Mouse (Mus musculus) erythroblast, embryonic 14.5 days (primary cell): ENCODE data around the gene Ttc39d. TPM values are rescaled to one million over a fixed set of nuclear protein-coding genes. Genes with fewer than 3 reads are reported as not detected.
"Not testable (repeated sequence)": the region's sequence is repeated elsewhere in the genome, so short reads cannot be mapped to it uniquely, and the experiment has no call there.

ENCODE experiments used
- H3K27me3 ChIP-seq: 2 replicates; pipeline ENCODE4 v1.6.1; 2012; ENCODE audit warnings: inconsistent platforms; ENCODE audit not compliant: control insufficient read depth
- H3K36me3 ChIP-seq: 2 replicates; pipeline ENCODE4 v1.6.1; 2012; ENCODE audit warnings: mild to moderate bottlenecking, inconsistent platforms; ENCODE audit not compliant: control insufficient read depth
- H3K4me1 ChIP-seq: 2 replicates; pipeline ENCODE4 v1.6.1; 2012; ENCODE audit warnings: inconsistent platforms; ENCODE audit not compliant: control insufficient read depth
- H3K4me3 ChIP-seq: replicated peaks from 2 replicates; pipeline ENCODE3; 2012; ENCODE audit warnings: moderate library complexity, mild to moderate bottlenecking, inconsistent platforms
- H3K9me3 ChIP-seq: 2 replicates; pipeline ENCODE4 v1.6.1; 2012; ENCODE audit warnings: low read length, inconsistent platforms, mixed read lengths; ENCODE audit not compliant: control insufficient read depth
- GATA1 ChIP-seq: IDR thresholded peaks from 2 replicates; pipeline ENCODE4 v1.6.1; 2012; ENCODE audit warnings: low read length, inconsistent platforms, mixed read lengths
- TAL1 ChIP-seq: IDR thresholded peaks from 3 replicates; pipeline ENCODE4 v1.6.1; 2012; ENCODE audit warnings: low read length, inconsistent platforms, mixed read lengths
- polyA plus RNA-seq: library from polyadenylated mRNA; stranded (reverse); fragments of >175 nt; gene quantifications from 2 replicates; pipeline ENCODE4 v1.2.3, GENCODE M21; 2012

Ttc39d gene
- polyA plus RNA-seq, 1 experiment: not detected

DNA sequence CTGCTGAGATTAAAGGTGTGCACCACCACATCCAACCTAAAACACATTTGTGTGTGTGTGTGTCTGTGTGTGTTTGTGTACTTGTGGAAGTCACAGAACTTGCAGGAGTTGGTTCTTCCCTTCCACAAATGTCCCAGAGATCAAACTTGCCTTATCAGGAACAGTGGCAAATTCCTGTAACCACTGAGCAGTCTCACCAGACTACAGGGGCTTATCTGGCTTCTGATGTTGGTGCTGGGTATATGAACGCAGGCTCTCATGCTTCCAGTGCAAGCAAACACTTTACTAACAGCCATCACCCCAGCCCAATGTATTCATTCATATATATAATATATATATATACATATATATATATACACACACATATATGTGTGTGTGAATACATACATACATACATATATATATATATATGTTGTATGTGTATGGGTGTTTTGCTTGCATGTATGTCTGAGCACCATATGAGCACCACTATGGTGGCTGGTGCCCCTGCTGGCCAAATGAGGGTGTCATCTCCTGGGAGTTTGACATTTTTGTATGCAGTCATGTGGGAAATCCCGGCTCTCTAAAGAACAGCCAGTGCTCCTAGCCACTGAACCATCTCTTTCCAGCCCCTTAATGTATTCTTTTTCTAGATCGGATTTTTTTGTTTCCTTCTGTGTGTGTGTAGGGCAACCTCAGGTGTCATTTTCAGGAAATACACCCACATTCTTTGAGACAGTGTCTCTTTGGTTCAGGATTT lies 14.8 kb downstream of the Ttc39d start:
- H3K9me3 ChIP-seq: no peaks in the 10 kb centered on the region
- peaks cover 2% of the 10 kb centered on the region; the same call in 1 of the 2 replicates for H3K36me3 ChIP-seq
- no peak for TF ChIP-seq TAL1
- TF ChIP-seq GATA1: no peak
- no peaks in the 10 kb centered on the region for H3K27me3 ChIP-seq
- H3K4me1 ChIP-seq: peaks cover 27% of the 10 kb centered on the region
- H3K4me3 ChIP-seq: no peak overlapping the region

DNA sequence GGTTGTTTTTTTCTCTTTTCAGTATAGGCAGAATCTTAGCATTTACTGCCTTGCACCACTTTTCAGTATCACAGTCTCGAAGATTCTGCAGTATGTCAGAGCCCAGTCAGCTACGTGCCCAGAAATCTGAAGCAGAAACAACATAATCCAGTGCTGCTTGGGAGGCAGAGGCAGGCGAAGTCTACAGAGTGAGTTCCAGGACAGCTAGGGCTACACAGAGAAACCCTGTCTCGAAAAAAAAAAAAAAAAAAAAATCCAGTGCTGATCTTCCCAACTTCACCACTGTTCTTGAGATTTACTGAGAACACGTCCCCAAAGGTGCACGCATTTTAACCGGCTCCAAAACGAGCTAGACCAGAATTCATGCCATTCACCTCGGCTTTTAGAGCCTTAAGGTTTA lies 16.6 kb downstream of the Ttc39d start:
- TF ChIP-seq TAL1 (no peak), GATA1 (no peak)
- Histone ChIP-seq H3K27me3 (no peaks in the 10 kb centered on the region), H3K36me3 (peaks cover 11% of the 10 kb centered on the region), H3K4me3 (peak overlapping the region; percentile 76), H3K9me3 (no peaks in the 10 kb centered on the region), H3K4me1 (peaks cover 27% of the 10 kb centered on the region)

DNA sequence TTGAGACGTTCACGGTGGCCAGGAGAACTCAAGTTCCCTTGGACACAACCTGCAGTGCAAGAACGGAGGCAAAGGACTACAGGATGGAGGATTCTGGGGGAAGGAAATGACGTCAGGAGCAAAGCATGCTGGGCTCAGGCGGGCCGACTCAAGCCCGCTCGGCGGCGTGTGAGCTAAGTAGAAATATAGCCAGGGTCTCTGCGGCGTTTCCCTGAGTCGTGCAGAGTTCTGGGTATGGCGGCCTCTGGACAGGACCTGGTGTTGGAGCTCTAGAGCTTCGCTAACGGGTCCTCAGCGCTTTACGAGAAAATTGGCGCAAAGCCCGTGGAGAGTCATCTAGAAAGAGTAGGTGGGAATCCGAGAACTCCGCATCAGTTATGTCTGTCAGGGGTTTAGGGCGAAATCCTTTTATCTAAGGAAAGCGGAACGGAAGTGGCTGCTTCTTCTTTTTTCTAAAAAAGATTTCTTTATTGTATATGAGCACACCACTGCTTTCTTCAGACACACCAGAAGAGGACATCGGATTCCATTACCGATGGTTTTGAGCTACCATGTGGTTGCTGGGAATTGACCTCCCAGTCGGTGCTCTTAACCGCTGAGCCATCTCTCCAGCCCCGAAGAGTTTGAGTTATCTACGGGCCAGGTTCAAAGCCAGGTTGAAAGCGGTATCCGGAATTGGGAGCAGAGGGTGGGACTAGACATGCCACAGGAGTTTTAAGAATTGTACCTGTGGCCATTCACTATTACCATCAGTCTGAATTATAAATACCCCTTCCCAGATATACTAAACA lies 17.3 kb downstream of the Ttc39d start, which contains the start of gene Gemin6:
Gene Gemin6, plus strand, starts transcription at position 116 of the 791 bp plus-strand sequence.
- Histone ChIP-seq H3K4me3 (peak within 1 kb of the TSS; percentile 76), H3K4me1 (peaks cover 27% of the 10 kb centered on the region), H3K27me3 (no peaks in the 10 kb centered on the region), H3K36me3 (peaks cover 16% of the 10 kb centered on the region), H3K9me3 (no peaks in the 10 kb centered on the region)
- TF ChIP-seq GATA1: no peak

DNA sequence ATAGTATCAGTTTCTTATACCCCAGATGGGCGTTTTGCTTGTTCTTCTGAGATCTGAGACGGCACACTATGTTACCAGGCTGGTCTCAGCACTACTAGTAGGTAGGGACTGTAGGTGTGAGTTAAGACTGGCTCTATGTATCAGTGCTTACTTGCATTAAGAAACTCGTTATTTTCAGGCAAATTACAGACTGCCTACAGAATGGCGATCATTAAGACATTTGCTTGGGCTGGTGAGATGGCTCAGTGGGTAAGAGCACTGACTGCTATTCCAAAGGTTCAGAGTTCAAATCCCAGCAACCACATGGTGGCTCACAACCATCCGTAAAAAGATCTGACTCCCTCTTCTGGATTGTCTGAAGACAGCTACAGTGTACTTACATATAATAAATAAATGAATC lies 17.9 kb downstream of the Ttc39d start:
- not testable (repeated sequence) for H3K27me3 ChIP-seq, H3K9me3 ChIP-seq
- peaks cover 17% of the 10 kb centered on the region for H3K36me3 ChIP-seq
- H3K4me1 ChIP-seq: peaks cover 27% of the 10 kb centered on the region
- peak overlapping the region; percentile 76 for H3K4me3 ChIP-seq

DNA sequence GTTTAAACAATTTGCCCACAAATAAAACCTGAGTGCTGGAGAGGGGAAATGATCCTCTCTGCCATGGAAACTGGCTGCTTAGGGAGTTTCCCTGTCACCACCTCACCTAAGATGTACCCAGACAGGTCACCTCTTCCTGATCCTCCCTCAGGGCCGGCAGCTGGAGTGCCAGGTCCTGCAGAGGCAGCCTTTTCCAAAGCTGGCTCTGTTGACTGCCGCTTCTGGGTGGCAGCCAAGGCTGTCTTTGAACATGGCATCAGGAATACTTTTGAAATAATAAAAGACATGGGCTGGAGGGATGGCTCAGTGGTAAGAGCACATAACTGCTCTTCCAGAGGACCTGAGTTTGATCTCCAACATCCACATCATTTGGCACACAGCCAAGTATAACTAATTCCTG lies 22.1 kb downstream of the Ttc39d start:
- Histone ChIP-seq H3K27me3 (no peaks in the 10 kb centered on the region), H3K4me3 (no peak overlapping the region), H3K36me3 (peaks cover 22% of the 10 kb centered on the region), H3K4me1 (peaks cover 32% of the 10 kb centered on the region), H3K9me3 (no peaks in the 10 kb centered on the region)
- TF ChIP-seq TAL1 (no peak), GATA1 (no peak)

DNA sequence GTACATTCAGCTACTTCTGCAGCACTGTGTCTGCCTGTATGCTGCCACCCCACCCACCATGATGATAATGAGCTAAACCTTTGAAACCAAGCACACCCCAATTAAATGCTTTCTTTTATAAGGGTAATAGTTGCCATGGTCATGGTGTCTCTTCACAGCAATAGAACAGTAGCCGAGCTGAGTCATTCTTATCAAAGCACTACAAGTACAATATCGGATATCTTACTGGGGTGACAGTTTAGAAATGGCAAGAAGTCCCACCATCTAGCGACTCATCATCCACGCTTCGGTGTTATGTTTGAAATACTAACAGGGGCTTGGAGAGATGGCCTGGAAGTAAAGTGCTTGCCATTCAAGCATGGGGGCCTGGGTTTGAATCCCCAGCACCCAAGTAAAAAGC lies 26.6 kb downstream of the Ttc39d start:
- Histone ChIP-seq H3K36me3 (peaks cover 17% of the 10 kb centered on the region), H3K4me3 (no peak overlapping the region), H3K4me1 (peaks cover 27% of the 10 kb centered on the region), H3K27me3 (no peaks in the 10 kb centered on the region), H3K9me3 (no peaks in the 10 kb centered on the region)
- TF ChIP-seq GATA1 (no peak), TAL1 (no peak)

DNA sequence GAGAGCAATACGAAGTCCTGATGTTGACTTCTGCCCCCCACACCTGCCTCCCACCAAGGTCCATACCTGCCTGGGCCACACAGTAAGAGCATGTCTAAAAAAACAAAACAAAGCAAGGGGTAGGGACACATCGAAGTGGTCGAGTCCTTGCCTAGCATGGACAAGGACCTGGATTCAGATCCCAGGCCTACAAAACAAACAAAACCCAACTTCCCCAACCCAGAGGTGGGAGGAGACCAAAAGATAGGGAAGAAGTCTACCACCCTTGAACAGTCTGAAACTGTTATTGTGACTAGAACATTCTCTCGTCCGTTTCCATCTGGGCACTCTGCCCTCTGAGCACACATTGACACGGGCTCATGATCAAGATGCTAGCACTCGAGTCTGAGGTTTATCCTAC lies 27.1 kb downstream of the Ttc39d start:
- Histone ChIP-seq H3K36me3 (peaks cover 15% of the 10 kb centered on the region), H3K4me3 (no peak overlapping the region), H3K9me3 (no peaks in the 10 kb centered on the region), H3K4me1 (peaks cover 27% of the 10 kb centered on the region), H3K27me3 (no peaks in the 10 kb centered on the region)
- TF ChIP-seq GATA1: no peak
- TF ChIP-seq TAL1: no peak

DNA sequence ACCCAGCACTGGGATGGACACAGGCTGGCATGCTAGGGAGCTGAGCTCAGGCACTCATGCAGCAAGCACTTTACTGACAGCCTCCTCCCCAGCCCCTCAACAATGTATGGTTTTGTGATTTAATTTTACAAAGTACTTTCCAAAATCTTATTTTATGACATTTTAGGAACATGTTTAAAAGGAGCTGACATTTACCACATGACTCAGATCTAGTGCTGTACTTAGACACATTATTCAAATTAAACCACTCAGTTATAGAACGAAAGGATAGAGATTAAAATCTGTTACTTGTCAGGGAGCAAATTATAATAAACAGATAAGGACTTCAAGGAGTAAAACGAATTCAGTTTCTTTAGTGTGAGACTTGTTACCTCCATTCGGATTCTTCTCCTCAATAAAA lies 28.2 kb downstream of the Ttc39d start:
- H3K4me1 ChIP-seq: peaks cover 27% of the 10 kb centered on the region
- H3K36me3 ChIP-seq: peaks cover 16% of the 10 kb centered on the region
- H3K9me3 ChIP-seq: no peaks in the 10 kb centered on the region
- H3K27me3 ChIP-seq: no peaks in the 10 kb centered on the region
- TF ChIP-seq GATA1 (no peak), TAL1 (no peak)
- no peak overlapping the region for H3K4me3 ChIP-seq

DNA sequence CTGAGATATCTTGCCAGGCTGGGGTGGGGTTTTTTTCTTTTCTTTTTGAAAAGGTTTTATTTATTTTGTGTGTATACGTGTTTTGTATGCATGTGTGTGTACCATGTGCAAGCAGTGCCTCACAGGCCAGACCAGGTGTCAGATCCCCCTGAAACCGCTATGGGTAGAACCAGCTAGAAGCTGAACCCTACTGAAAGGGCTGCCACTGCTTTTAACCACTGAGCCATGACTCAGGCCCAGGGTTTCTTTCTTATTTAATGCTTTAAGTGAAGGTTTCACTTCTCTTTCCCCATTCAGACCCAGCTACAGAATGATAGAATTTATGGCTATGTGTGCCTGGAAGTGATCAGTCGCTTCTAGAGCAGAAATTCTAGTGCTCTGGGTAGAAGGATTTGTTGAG lies 29.5 kb downstream of the Ttc39d start:
- Histone ChIP-seq H3K36me3 (peaks cover 19% of the 10 kb centered on the region), H3K4me1 (peaks cover 18% of the 10 kb centered on the region), H3K4me3 (no peak overlapping the region), H3K9me3 (no peaks in the 10 kb centered on the region), H3K27me3 (no peaks in the 10 kb centered on the region)
- TF ChIP-seq TAL1 (no peak), GATA1 (no peak)
